ENCODE assay signal across 8 mouse cellular contexts in the genomic region with DNA sequence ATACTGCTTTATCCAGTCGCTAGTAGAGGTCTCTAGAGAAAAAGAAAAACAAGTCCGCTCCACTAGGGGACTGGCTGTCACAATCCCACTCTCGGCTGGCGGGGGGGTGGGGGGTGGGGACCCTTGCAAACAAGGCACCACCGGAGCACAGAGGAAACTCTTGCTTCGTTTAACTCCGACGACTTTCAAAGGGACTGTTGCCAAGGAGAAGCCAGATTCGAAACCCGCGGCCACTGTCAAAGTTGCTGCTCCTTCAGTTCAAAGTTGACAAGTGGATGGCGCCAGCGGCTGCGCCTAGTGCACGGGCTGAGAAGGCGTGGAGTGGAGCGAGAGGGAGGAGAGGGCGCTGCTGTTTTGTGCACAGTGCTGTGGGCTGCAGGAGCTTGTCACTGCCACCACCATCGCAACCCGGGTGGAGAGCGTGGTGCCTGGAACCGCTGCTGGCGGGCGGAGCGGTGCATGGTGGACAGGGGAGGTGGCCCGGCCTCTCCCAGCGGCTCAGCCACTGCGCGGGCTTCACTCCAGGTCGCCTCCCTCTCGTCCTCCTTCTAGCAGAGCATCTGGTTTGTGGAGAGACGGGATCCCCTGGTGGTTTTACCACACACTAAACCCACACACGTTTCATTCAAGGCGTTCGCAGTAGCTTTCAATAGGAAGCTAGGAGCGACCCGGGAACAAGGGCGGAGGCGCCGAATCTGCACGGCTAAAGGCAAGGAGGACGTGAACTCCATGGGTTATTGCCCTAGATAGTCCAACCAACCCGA. TPM values are rescaled to one million over a fixed set of nuclear protein-coding genes. Genes with fewer than 3 reads are reported as not detected.
DNase-seq lines count a peak whose midpoint lies in the region; ATAC-seq and TF ChIP-seq lines count a peak whose summit lies in the region.

No protein-coding gene starts in this region.

- H3K4me3 ChIP-seq in lung, embryonic 14.5 days (ENCODE audit: low read depth, low read length): peak overlapping the region; percentile 51
- peak overlapping the region; percentile 38 for H3K4me3 ChIP-seq in kidney, embryonic 14.5 days (ENCODE audit: low read length)
- H3K4me3 ChIP-seq in limb, embryonic 14.5 days (replicated peaks; ENCODE audit: low read length): peak overlapping the region; percentile 39
- peak overlapping the region; percentile 60 for H3K4me3 ChIP-seq in neural tube, embryonic 15.5 days (replicated peaks)

- TF ChIP-seq POLR2A in limb, embryonic 14.5 days (IDR thresholded peaks at IDR 0.05; ENCODE audit: borderline replicate concordance, extremely low read depth, insufficient read depth, insufficient read length): no peak

- H3K9me3 ChIP-seq in lung, embryonic 14.5 days (ENCODE audit: low read depth, low read length): no peaks in the 10 kb centered on the region
- no peaks in the 10 kb centered on the region for H3K9me3 ChIP-seq in kidney, embryonic 14.5 days (ENCODE audit: control insufficient read depth, low read length)
- H3K9me3 ChIP-seq in limb, embryonic 14.5 days (ENCODE audit: control insufficient read depth, low read length): no peaks in the 10 kb centered on the region
- H3K9me3 ChIP-seq in neural tube, embryonic 15.5 days (replicated peaks): no peaks in the 10 kb centered on the region

- H3K27ac ChIP-seq in lung, embryonic 14.5 days (ENCODE audit: low read depth): 0 out of 2 replicates have a peak overlapping the region, but pooled peaks have one; percentile 3
- no peak overlapping the region for H3K27ac ChIP-seq in kidney, embryonic 14.5 days (ENCODE audit: low read depth, low read length)
- no peak overlapping the region for H3K27ac ChIP-seq in limb, embryonic 14.5 days (replicated peaks; ENCODE audit: low read depth, low read length)
- peak overlapping the region; percentile 77 for H3K27ac ChIP-seq in neural tube, embryonic 15.5 days (replicated peaks)

- peak; percentile 59 for DNase-seq in lung, embryonic 14.5 days
- DNase-seq in lung, adult 18-20 months: no peak
- peak; percentile 38 to 50 for DNase-seq in cerebellum, postnatal 25 days
- DNase-seq in frontal cortex, postnatal 36 days (ENCODE audit: low spot score in 2 of 2): peak; percentile 63 to 65
- DNase-seq in limb, embryonic 14.5 days (ENCODE audit: low spot score): peak; percentile 43

- TF ChIP-seq CTCF in lung, embryonic 14.5 days (IDR thresholded peaks at IDR 0.05; ENCODE audit: low read depth): no peak

- peak overlapping the region; percentile 94 for H3K4me2 ChIP-seq in lung, embryonic 14.5 days
- H3K4me2 ChIP-seq in kidney, embryonic 14.5 days (replicated peaks; ENCODE audit: low read depth, low read length): peak overlapping the region; percentile 86
- H3K4me2 ChIP-seq in limb, embryonic 14.5 days (replicated peaks; ENCODE audit: low read depth, low read length, severe bottlenecking): peak overlapping the region; percentile 68
- H3K4me2 ChIP-seq in neural tube, embryonic 15.5 days: peak overlapping the region; percentile 97

- under 1% methylated on average over 43 of the region's 43 CpGs for WGBS in lung, embryonic 14.5 days
- 0% methylated on average over 38 of the region's 43 CpGs for WGBS in kidney, embryonic 14.5 days
- 2% methylated on average over 40 of the region's 43 CpGs for WGBS in limb, embryonic 14.5 days
- under 1% methylated on average over 43 of the region's 43 CpGs for WGBS in neural tube, embryonic 15.5 days

- peaks cover 9% of the 10 kb centered on the region for H3K27me3 ChIP-seq in lung, embryonic 14.5 days (ENCODE audit: insufficient read depth, low read length)
- peaks cover 15% of the 10 kb centered on the region for H3K27me3 ChIP-seq in kidney, embryonic 14.5 days (ENCODE audit: control insufficient read depth, insufficient read depth, low read length)
- H3K27me3 ChIP-seq in limb, embryonic 14.5 days (ENCODE audit: control insufficient read depth, insufficient read depth, low read length): peaks cover 29% of the 10 kb centered on the region
- H3K27me3 ChIP-seq in neural tube, embryonic 15.5 days (replicated peaks): peaks cover 11% of the 10 kb centered on the region

- no peaks in the 10 kb centered on the region for H3K36me3 ChIP-seq in lung, embryonic 14.5 days (ENCODE audit: insufficient read depth)
- H3K36me3 ChIP-seq in kidney, embryonic 14.5 days (ENCODE audit: control insufficient read depth, insufficient read depth, low read length): no peaks in the 10 kb centered on the region
- no peaks in the 10 kb centered on the region for H3K36me3 ChIP-seq in limb, embryonic 14.5 days (ENCODE audit: control insufficient read depth, insufficient read depth, low read length)
- no peaks in the 10 kb centered on the region for H3K36me3 ChIP-seq in neural tube, embryonic 15.5 days

- 0 out of 2 replicates have a peak, but pooled peaks cover 3% of the 10 kb centered on the region for H3K4me1 ChIP-seq in lung, embryonic 14.5 days (ENCODE audit: insufficient read depth)
- 0 out of 2 replicates have a peak, but pooled peaks cover 6% of the 10 kb centered on the region for H3K4me1 ChIP-seq in kidney, embryonic 14.5 days (ENCODE audit: control insufficient read depth, insufficient read depth, low read length)
- H3K4me1 ChIP-seq in limb, embryonic 14.5 days (ENCODE audit: control insufficient read depth, insufficient read depth, low read length): peaks cover 8% of the 10 kb centered on the region
- H3K4me1 ChIP-seq in neural tube, embryonic 15.5 days: peaks cover 24% of the 10 kb centered on the region

- ATAC-seq in lung, embryonic 14.5 days (ENCODE audit: insufficient read depth): peak; percentile 83
- ATAC-seq in kidney, embryonic 14.5 days (ENCODE audit: low FRiP score, low TSS enrichment): peak; percentile 91
- peak; percentile 67 for ATAC-seq in limb, embryonic 14.5 days (ENCODE audit: low FRiP score, low read depth)
- ATAC-seq in neural tube, embryonic 15.5 days (ENCODE audit: low FRiP score): peak; percentile 86
- no peak for ATAC-seq in inflammation-experienced regulatory T-cells, adult 6 months

- H3K9ac ChIP-seq in lung, embryonic 14.5 days: peak overlapping the region; percentile 48
- peak overlapping the region; percentile 47 for H3K9ac ChIP-seq in kidney, embryonic 14.5 days (ENCODE audit: low read depth, low read length)
- peak overlapping the region; percentile 17 for H3K9ac ChIP-seq in limb, embryonic 14.5 days (ENCODE audit: low read depth, low read length, severe bottlenecking)
- H3K9ac ChIP-seq in neural tube, embryonic 15.5 days (replicated peaks): peak overlapping the region; percentile 56

RNA-seq across cellular contexts. Expression of a gene that starts 0.8 kb away (rescaled TPM):
- polyA plus RNA-seq in lung, embryonic 14.5 days (2014; fragmentation: Nextera tagmentation; extraction: Ambion mirVana): 0.49 and 0.58 TPM in 2 replicates
- 0.09 and 0.20 TPM in 2 replicates for polyA plus RNA-seq in kidney, embryonic 14.5 days (2014; fragmentation: Nextera tagmentation; extraction: Ambion mirVana)
- 2.8 and 3.6 TPM in 2 replicates for polyA plus RNA-seq in limb, embryonic 14.5 days (2012; rRNA removed)
- 2.3 and 2.9 TPM in 2 replicates for polyA plus RNA-seq in limb, embryonic 14.5 days (2014; fragmentation: Nextera tagmentation; extraction: Ambion mirVana)
- polyA plus RNA-seq in neural tube, embryonic 15.5 days (2015; fragmentation: Nextera tagmentation; extraction: Ambion mirVana): 5.8 and 7.2 TPM in 2 replicates
- not detected for polyA plus RNA-seq in inflammation-experienced regulatory T-cells, adult 6 months (2017; shearing (Covaris generic))

Comparison
In these comparisons a context has a peak if more than half of its experiments do, and no peak if none do; other contexts are left out.
1. DNase-seq: peak in lung, embryonic 14.5 days (single experiment), cerebellum, postnatal 25 days (2 of 2), frontal cortex, postnatal 36 days (2 of 2) and limb, embryonic 14.5 days (single experiment); none in lung, adult 18-20 months (0 of 2).
2. H3K27ac ChIP-seq: peak in lung, embryonic 14.5 days (single experiment) and neural tube, embryonic 15.5 days (single experiment); none in kidney, embryonic 14.5 days (single experiment) and limb, embryonic 14.5 days (single experiment).
3. Peak in every context shown above with its lines, with median percentiles within 50 percentile points of each other: H3K4me2 ChIP-seq, H3K4me3 ChIP-seq and H3K9ac ChIP-seq.